Mouse (Mus musculus) liver, embryonic 14.5 days (tissue): Measurements from ENCODE around the gene Pik3ca. TPM values are rescaled to one million over a fixed set of nuclear protein-coding genes. Genes with fewer than 3 reads are reported as not detected.

ENCODE experiments used
- ATAC-seq: fragments of 200-750 bp; cut with Nextera tagmentation; 2 replicates; pipeline ENCODE4 v1.8.0; 2017; ENCODE audit warnings: moderate number of reproducible peaks, mild to moderate bottlenecking, moderate library complexity; ENCODE audit not compliant: insufficient read depth
- DNase-seq, 3 experiments: peaks; one replicate each; pipeline ENCODE4 v3.0.0-alpha.2; 2012 to 2013; ENCODE audit warnings: low read depth in 3 of 3, low spot score in 3 of 3
- H3K27ac ChIP-seq: fragments of 300-500 bp; sonication (generic); 2 replicates; pipeline ENCODE4 v1.5.1; 2014; ENCODE audit warnings: moderate library complexity, mild to moderate bottlenecking, control low read depth, inconsistent platforms
- H3K27me3 ChIP-seq: fragments of 300-500 bp; sonication (generic); 2 replicates; pipeline ENCODE4 v1.6.1; 2014; ENCODE audit warnings: mild to moderate bottlenecking, low read length, moderate library complexity; ENCODE audit not compliant: control insufficient read depth, insufficient read depth
- H3K36me3 ChIP-seq: fragments of 300-500 bp; sonication (generic); replicated peaks from 2 replicates; pipeline ENCODE4 v1.6.1; 2014; ENCODE audit warnings: low read depth; ENCODE audit not compliant: control insufficient read depth, insufficient read depth
- H3K4me1 ChIP-seq, 2 experiments: fragments of 200-500 bp in 1 of 2; fragments of 300-500 bp in 1 of 2; sonication (generic) in 1 of 2; replicated peaks; 2 replicates each; pipeline ENCODE4 v1.6.1; 2012 to 2014; ENCODE audit warnings: antibody characterized with exemption in 1 of 2, inconsistent platforms in 1 of 2, low read length in 1 of 2; ENCODE audit not compliant: control insufficient read depth in 2 of 2, insufficient read depth in 2 of 2
- H3K4me2 ChIP-seq: fragments of 300-500 bp; sonication (generic); 2 replicates; pipeline ENCODE4 v1.6.1; 2014; ENCODE audit warnings: low read depth, mild to moderate bottlenecking, control low read depth, moderate library complexity
- H3K4me3 ChIP-seq, 2 experiments: fragments of 200-500 bp in 1 of 2; fragments of 300-500 bp in 1 of 2; sonication (generic) in 1 of 2; 2 replicates each; pipeline ENCODE4 v1.5.1; 2012 to 2014; ENCODE audit warnings: low read depth in 2 of 2, low read length in 2 of 2, mild to moderate bottlenecking in 2 of 2, control low read depth in 1 of 2, inconsistent platforms in 1 of 2, moderate library complexity in 1 of 2; ENCODE audit not compliant: insufficient read depth in 1 of 2
- H3K9ac ChIP-seq: fragments of 300-500 bp; sonication (generic); replicated peaks from 2 replicates; pipeline ENCODE4 v1.6.1; 2014; ENCODE audit warnings: mild to moderate bottlenecking, control low read depth, moderate library complexity
- H3K9me3 ChIP-seq: fragments of 300-500 bp; sonication (generic); 2 replicates; pipeline ENCODE4 v1.6.1; 2016; ENCODE audit warnings: low read length, mixed read lengths; ENCODE audit not compliant: control insufficient read depth
- CTCF ChIP-seq: IDR thresholded peaks from 2 replicates; pipeline ENCODE4 v1.5.1; 2016; ENCODE audit warnings: antibody characterized with exemption, low read depth, control low read depth
- EP300 ChIP-seq: IDR thresholded peaks from 2 replicates; pipeline ENCODE4 v1.6.1; 2016; ENCODE audit warnings: antibody characterized with exemption, low read depth
- WGBS: fragments of 180-500 bp; shearing (Covaris S2); extraction: QIAGEN DNeasy Blood & Tissue Kit; methylation state at CpG from one replicate; pipeline ENCODE4 v1.1.7; 2014; ENCODE audit not compliant: insufficient replicate concordance; 5-methylcytosine and 5-hydroxymethylcytosine counted together
- polyA plus RNA-seq, 2 experiments: library from polyadenylated mRNA; depleted of rRNA in 1 of 2; stranded (reverse) in 1 of 2; unstranded in 1 of 2; fragments of >200 nt; fragmentation: Nextera tagmentation in 1 of 2; extraction: Ambion mirVana in 1 of 2; gene quantifications; 2 replicates each; pipeline versions ENCODE4 v1.2.1 to v1.2.3; 2012 to 2014

The Pik3ca gene
- polyA plus RNA-seq, 2 experiments: 3.5 to 4.2 TPM

- peak overlapping the region; percentile 73 to 86 for H3K4me3 ChIP-seq
- H3K36me3 ChIP-seq: no peaks in the 10 kb centered on the region
- H3K9me3 ChIP-seq: no peaks in the 10 kb centered on the region
- DNase-seq (peak in 2 of 3 experiments; percentile 20 to 32), ATAC-seq (no peak; the same call in 1 of the 2 replicates)
- peaks cover 6 to 21% of the 10 kb centered on the region in 2 experiments for H3K4me1 ChIP-seq
- H3K9ac ChIP-seq: peak overlapping the region; percentile 83
- 13% methylated on average over 23 of the region's 24 CpGs for WGBS
- peak overlapping the region; percentile 88 for H3K27ac ChIP-seq
- H3K27me3 ChIP-seq: no peaks in the 10 kb centered on the region
- H3K4me2 ChIP-seq: peak overlapping the region; percentile 79
- TF ChIP-seq EP300 (no peak), CTCF (no peak; the same call in 1 of the 2 replicates)
These were observed 1.5 kb upstream of the Pik3ca start for GRCm38 (mm10) chr3:32395771-32396551.

GRCm38 (mm10) chr3:32396794-32397460 is 544 bp upstream of the Pik3ca start:
- under 1% methylated on average over 59 of the region's 77 CpGs for WGBS
- Histone ChIP-seq H3K36me3 (no peaks in the 10 kb centered on the region), H3K4me1 (peaks cover 6 to 24% of the 10 kb centered on the region in 2 experiments), H3K4me3 (peak overlapping the region; percentile 73 to 86), H3K4me2 (peak overlapping the region; percentile 79), H3K27ac (peak overlapping the region; percentile 88), H3K27me3 (no peaks in the 10 kb centered on the region), H3K9ac (peak overlapping the region; percentile 87), H3K9me3 (no peaks in the 10 kb centered on the region)
- TF ChIP-seq CTCF (peak; percentile 63), EP300 (no peak)
- ATAC-seq (peak; percentile 96), DNase-seq (peak; percentile 96 to 98 (median 96))

- 3% methylated on average over 7 of the region's 7 CpGs for WGBS
- no peak overlapping the region for H3K27ac ChIP-seq
- H3K9ac ChIP-seq: peak overlapping the region; percentile 87
These were observed 686 bp downstream of the Pik3ca start for GRCm38 (mm10) chr3:32398175-32398538.

GRCm38 (mm10) chr3:32398623-32399022 is 1.2 kb downstream of the Pik3ca start:
- Histone ChIP-seq H3K27me3 (no peaks in the 10 kb centered on the region), H3K36me3 (no peaks in the 10 kb centered on the region), H3K9ac (no peak overlapping the region; the same call in 1 of the 2 replicates), H3K27ac (no peak overlapping the region), H3K9me3 (no peaks in the 10 kb centered on the region), H3K4me1 (peaks cover 6 to 24% of the 10 kb centered on the region in 2 experiments), H3K4me2 (peak overlapping the region; percentile 79), H3K4me3 (peak overlapping the region in 1 of 2 experiments; percentile 73; a peak in 3 of 4 replicates)
- no peak for DNase-seq
- WGBS: 32% methylated on average over 4 of the region's 4 CpGs
- ATAC-seq: no peak
- TF ChIP-seq CTCF: no peak
- TF ChIP-seq EP300: no peak

More at GRCm38 (mm10) chr3:32398175-32398538, 686 bp downstream of the Pik3ca start:
- Histone ChIP-seq H3K9me3 (no peaks in the 10 kb centered on the region), H3K4me3 (peak overlapping the region; percentile 73 to 74), H3K27me3 (no peaks in the 10 kb centered on the region), H3K4me1 (peaks cover 6 to 24% of the 10 kb centered on the region in 2 experiments), H3K36me3 (no peaks in the 10 kb centered on the region), H3K4me2 (peak overlapping the region; percentile 79)
- DNase-seq: no peak
- no peak for TF ChIP-seq CTCF
- no peak for TF ChIP-seq EP300
- ATAC-seq: no peak

- no peak overlapping the region for H3K9ac ChIP-seq
These were observed 1.9 kb downstream of the Pik3ca start for GRCm38 (mm10) chr3:32399381-32399780.

More at GRCm38 (mm10) chr3:32399381-32399780, 1.9 kb downstream of the Pik3ca start:
- no peak for DNase-seq
- no peaks in the 10 kb centered on the region for H3K36me3 ChIP-seq
- TF ChIP-seq EP300 (no peak), CTCF (no peak)
- no peak overlapping the region for H3K4me3 ChIP-seq
- ATAC-seq: no peak
- H3K27me3 ChIP-seq: no peaks in the 10 kb centered on the region
- no peak overlapping the region for H3K4me2 ChIP-seq
- 39% methylated on average over 4 of the region's 4 CpGs for WGBS
- peaks cover 6 to 20% of the 10 kb centered on the region in 2 experiments for H3K4me1 ChIP-seq
- H3K9me3 ChIP-seq: no peaks in the 10 kb centered on the region
- H3K27ac ChIP-seq: no peak overlapping the region
